Mouse (Mus musculus) hindbrain, embryonic 11.5 days (tissue): ENCODE measurements at regions not wholly inside any gene's neighbourhood (a gene's known extent, or its start where the extent isn't known, plus 50 kb on each side); places are given as distances from the start of the nearest gene placed in this dataset.
A peak's percentile ranks its signal among the peaks of the same experiment; 100 is the strongest.

Experiments
- ATAC-seq: fragments of 200-750 bp; cut with Nextera tagmentation; 2 replicates; pipeline ENCODE4 v1.8.0; 2017; ENCODE audit warnings: mild to moderate bottlenecking, moderate TSS enrichment, moderate library complexity; ENCODE audit not compliant: low FRiP score
- DNase-seq: peaks from one replicate; pipeline ENCODE4 v3.0.0-alpha.2; 2015; ENCODE audit warnings: low spot score
- H3K27ac ChIP-seq: fragments of 300-500 bp; sonication (generic); 2 replicates; pipeline ENCODE4 v1.5.1; 2014; ENCODE audit warnings: mild to moderate bottlenecking, low read depth, low read length
- H3K27me3 ChIP-seq: fragments of 300-500 bp; sonication (generic); 2 replicates; pipeline ENCODE4 v1.6.1; 2014; ENCODE audit warnings: mild to moderate bottlenecking, low read length, moderate library complexity, mixed read lengths; ENCODE audit not compliant: control insufficient read depth, insufficient read depth
- H3K36me3 ChIP-seq: fragments of 300-500 bp; sonication (generic); 2 replicates; pipeline ENCODE4 v1.6.1; 2014; ENCODE audit warnings: mild to moderate bottlenecking, low read length, moderate library complexity, mixed read lengths; ENCODE audit not compliant: control insufficient read depth, insufficient read depth
- H3K4me1 ChIP-seq: fragments of 300-500 bp; sonication (generic); replicated peaks from 2 replicates; pipeline ENCODE4 v1.6.1; 2014; ENCODE audit warnings: low read length, mixed read lengths; ENCODE audit not compliant: control insufficient read depth, insufficient read depth
- H3K4me2 ChIP-seq: fragments of 300-500 bp; sonication (generic); replicated peaks from 2 replicates; pipeline ENCODE4 v1.6.1; 2014; ENCODE audit warnings: mild to moderate bottlenecking, low read depth, low read length
- H3K4me3 ChIP-seq: fragments of 300-500 bp; sonication (generic); 2 replicates; pipeline ENCODE4 v1.5.1; 2014; ENCODE audit warnings: low read depth, low read length
- H3K9ac ChIP-seq: fragments of 300-500 bp; sonication (generic); 2 replicates; pipeline ENCODE4 v1.6.1; 2014; ENCODE audit warnings: low read depth, low read length
- H3K9me3 ChIP-seq: fragments of 300-500 bp; sonication (generic); 2 replicates; pipeline ENCODE4 v1.6.1; 2016; ENCODE audit warnings: low read length; ENCODE audit not compliant: control insufficient read depth
- WGBS: fragments of 180-500 bp; shearing (Covaris S2); extraction: QIAGEN DNeasy Blood & Tissue Kit; methylation state at CpG from one replicate; pipeline ENCODE4 v1.1.7; 2014; 5-methylcytosine and 5-hydroxymethylcytosine counted together

GRCm38 (mm10) chr5:133925184-133925900 lies 174.2 kb upstream of the Castor2 start:
- H3K27ac ChIP-seq, result peak overlapping the region; percentile 47; the same call in 1 of the 2 replicates
- H3K9ac ChIP-seq, result no peak overlapping the region
- ATAC-seq, result peak; percentile 53; the same call in 1 of the 2 replicates
- no peaks in the 10 kb centered on the region for H3K36me3 ChIP-seq
- no peaks in the 10 kb centered on the region for H3K27me3 ChIP-seq
- no peaks in the 10 kb centered on the region for H3K4me1 ChIP-seq
- no peak overlapping the region for H3K4me3 ChIP-seq
- peak; percentile 32 for DNase-seq
- H3K9me3 ChIP-seq, result no peaks in the 10 kb centered on the region; the same call in 1 of the 2 replicates
- no peak overlapping the region for H3K4me2 ChIP-seq
- 51% methylated on average over 5 of the region's 5 CpGs for WGBS

DNA sequence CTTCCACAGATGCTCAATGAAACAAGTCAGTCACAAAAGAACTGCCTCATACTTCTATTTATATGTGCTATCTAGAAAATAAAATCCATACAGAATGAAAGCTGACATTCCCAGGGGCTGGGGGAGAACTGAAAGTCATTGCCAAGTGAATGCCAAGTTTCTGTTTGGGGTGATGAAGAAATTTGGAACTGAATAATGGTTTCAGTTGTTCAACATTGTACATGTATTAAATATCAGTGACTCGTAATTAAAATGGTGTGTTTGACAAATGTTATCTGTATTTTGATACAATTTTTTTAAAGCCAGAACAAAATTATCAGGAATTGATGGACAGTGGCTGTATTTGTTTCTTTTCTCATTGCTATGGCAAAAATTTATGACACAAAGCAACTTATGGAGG lies 177.3 kb upstream of the Castor2 start:
- H3K4me2 ChIP-seq, result no peak overlapping the region
- H3K27ac ChIP-seq, result no peak overlapping the region
- ATAC-seq, result no peak
- H3K4me3 ChIP-seq, result no peak overlapping the region
- WGBS, result 88% methylated on average over 1 of the region's 1 CpGs
- H3K36me3 ChIP-seq, result no peaks in the 10 kb centered on the region
- no peaks in the 10 kb centered on the region for H3K27me3 ChIP-seq
- DNase-seq, result no peak
- H3K4me1 ChIP-seq, result no peaks in the 10 kb centered on the region
- H3K9ac ChIP-seq, result no peak overlapping the region
- H3K9me3 ChIP-seq, result no peaks in the 10 kb centered on the region; the same call in 1 of the 2 replicates

DNA sequence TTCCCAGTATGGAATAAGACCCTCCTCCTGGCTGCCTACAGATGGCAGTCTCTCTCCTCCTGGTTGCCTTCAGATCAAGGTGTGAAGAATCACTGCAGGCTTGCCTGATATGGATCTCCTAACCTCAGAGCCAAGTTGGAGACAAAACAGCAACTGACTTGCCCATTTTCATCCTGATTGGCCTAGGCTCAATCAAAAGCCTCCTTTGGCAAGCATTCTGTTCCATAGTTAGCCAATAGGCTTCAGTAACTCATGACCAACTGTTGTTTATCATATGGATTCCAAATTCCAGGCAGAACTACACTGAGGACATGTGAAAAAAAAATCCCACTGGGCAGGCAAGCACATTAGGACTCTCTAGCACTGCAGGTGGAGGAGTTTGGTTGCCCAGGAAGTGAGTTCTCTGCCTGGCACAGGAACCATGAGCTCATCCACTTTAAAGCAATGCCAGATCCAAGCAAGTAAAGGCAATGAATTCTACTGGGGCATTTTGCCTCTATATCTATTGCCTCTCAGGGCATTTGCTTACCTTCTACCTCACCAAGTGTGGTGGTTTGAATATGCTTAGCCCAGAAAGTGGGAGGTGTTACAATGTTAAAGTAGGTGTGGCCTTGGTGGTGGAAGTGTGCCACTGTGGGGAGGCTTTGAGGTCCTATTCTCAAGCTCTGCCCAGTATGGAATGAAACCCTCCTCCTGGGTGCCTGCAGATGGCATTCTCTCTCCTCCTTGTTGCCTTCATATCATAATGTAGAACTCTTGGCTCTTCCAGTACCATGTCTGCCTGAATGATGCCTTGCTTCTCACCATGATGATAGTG lies 183.6 kb upstream of the Castor2 start:
- no peak overlapping the region for H3K27ac ChIP-seq
- ATAC-seq (no peak), DNase-seq (no peak)
- H3K27me3 ChIP-seq, result no peaks in the 10 kb centered on the region
- no peak overlapping the region for H3K4me3 ChIP-seq
- H3K9ac ChIP-seq, result no peak overlapping the region
- no peaks in the 10 kb centered on the region for H3K36me3 ChIP-seq
- no peak overlapping the region for H3K4me2 ChIP-seq
- H3K4me1 ChIP-seq, result no peaks in the 10 kb centered on the region
- H3K9me3 ChIP-seq, result no peaks in the 10 kb centered on the region

- Histone ChIP-seq H3K9me3 (no peaks in the 10 kb centered on the region), H3K4me3 (no peak overlapping the region), H3K27me3 (no peaks in the 10 kb centered on the region), H3K4me1 (no peaks in the 10 kb centered on the region), H3K9ac (no peak overlapping the region), H3K27ac (no peak overlapping the region), H3K36me3 (no peaks in the 10 kb centered on the region), H3K4me2 (no peak overlapping the region)
- no peak for ATAC-seq
- 76% methylated on average over 3 of the region's 3 CpGs for WGBS
- DNase-seq, result no peak
Measured at GRCm38 (mm10) chr5:133907442-133907841, 192.1 kb upstream of the Castor2 start.

DNA sequence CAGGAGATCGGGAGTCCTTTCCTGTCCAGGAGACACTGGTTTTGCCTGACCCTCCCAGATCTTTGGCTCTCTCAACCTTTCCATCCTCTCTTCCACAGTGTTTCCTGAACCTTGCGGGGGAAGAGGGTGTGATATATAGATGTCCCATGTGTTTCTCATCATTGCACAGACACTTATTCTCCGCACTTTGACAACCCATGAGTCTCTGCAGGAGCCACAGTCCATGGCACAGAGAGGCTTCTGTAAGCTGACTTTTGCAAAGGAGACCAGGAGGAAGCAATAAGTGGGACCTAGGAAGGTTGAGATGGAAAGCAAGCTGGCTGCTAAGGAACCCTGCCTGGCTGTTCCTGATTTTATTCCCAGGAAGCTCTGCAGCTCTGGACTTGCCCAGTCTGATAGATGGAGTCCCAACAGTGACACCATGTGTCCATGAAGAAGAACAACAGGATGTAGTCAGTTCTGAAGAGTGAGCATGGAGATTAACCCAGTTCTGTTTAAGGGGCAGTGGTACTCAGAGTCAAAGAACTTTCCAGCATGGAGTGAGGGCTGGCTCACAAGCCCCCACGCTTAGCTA lies 201.4 kb upstream of the Castor2 start:
- ATAC-seq (no peak), DNase-seq (peak; percentile 45)
- WGBS, result 80% methylated on average over 4 of the region's 4 CpGs

GRCm38 (mm10) chr5:133890728-133891127 lies 208.8 kb upstream of the Castor2 start:
- H3K9ac ChIP-seq, result no peak overlapping the region
- no peaks in the 10 kb centered on the region for H3K9me3 ChIP-seq
- no peaks in the 10 kb centered on the region for H3K36me3 ChIP-seq
- 87% methylated on average over 3 of the region's 3 CpGs for WGBS
- DNase-seq, result no peak
- no peaks in the 10 kb centered on the region for H3K4me1 ChIP-seq
- no peak for ATAC-seq
- no peak overlapping the region for H3K4me3 ChIP-seq
- no peak overlapping the region for H3K4me2 ChIP-seq
- H3K27ac ChIP-seq, result no peak overlapping the region
- no peaks in the 10 kb centered on the region for H3K27me3 ChIP-seq

More for the DNA sequence above, 201.4 kb upstream of the Castor2 start:
- H3K9me3 ChIP-seq, result no peaks in the 10 kb centered on the region
- no peaks in the 10 kb centered on the region for H3K36me3 ChIP-seq
- no peaks in the 10 kb centered on the region for H3K4me1 ChIP-seq
- no peaks in the 10 kb centered on the region for H3K27me3 ChIP-seq
- no peak overlapping the region for H3K27ac ChIP-seq
- H3K9ac ChIP-seq, result no peak overlapping the region
- H3K4me3 ChIP-seq, result no peak overlapping the region
- H3K4me2 ChIP-seq, result no peak overlapping the region

DNA sequence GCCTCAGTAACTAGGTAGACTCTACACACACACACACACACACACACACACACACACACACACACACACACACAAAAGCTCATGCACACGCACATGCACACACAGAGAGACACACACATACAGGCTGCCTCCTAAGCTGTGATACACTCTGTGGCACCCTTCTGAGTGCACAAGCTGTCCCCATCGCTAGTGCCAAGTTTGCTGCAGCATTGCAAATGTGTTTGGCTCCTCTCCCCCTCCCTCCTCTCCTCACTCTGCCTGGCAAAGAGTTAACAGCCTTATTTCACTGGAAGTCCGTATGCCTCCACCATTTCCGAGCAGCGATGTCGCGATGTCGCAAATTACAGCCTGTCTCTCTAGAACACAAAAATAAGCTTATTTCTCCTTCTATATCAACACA lies 209.7 kb upstream of the Castor2 start:
- DNase-seq (no peak), ATAC-seq (no peak)
- Histone ChIP-seq H3K36me3 (no peaks in the 10 kb centered on the region), H3K27me3 (no peaks in the 10 kb centered on the region), H3K4me2 (no peak overlapping the region), H3K4me3 (no peak overlapping the region), H3K9me3 (no peaks in the 10 kb centered on the region), H3K9ac (no peak overlapping the region), H3K27ac (no peak overlapping the region), H3K4me1 (no peaks in the 10 kb centered on the region; the same call in 1 of the 2 replicates)
- 87% methylated on average over 8 of the region's 8 CpGs for WGBS

DNA sequence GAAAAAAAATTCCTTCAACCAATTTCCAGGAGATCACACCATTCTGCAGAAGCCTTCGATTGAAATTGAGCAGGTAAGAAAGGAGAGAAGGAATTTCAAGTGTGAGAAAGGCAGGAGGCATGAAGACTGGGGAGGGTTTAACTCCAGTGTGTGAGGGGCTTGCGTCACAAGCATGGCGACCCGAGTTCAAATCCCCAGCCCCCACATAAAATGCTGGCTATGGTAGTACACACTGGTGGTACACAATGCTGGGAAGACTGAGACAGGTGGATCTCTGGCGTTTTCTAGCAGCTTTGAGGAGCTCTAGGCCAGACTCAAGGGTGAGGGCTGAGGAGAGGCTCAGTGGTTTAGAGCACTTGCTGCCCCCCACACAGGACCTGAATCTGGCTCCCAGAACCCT lies 214.0 kb upstream of the Castor2 start:
- Histone ChIP-seq H3K4me1 (no peaks in the 10 kb centered on the region; the same call in 1 of the 2 replicates), H3K9ac (no peak overlapping the region), H3K27ac (0 out of 2 replicates have a peak overlapping the region, but pooled peaks have one; percentile 14), H3K9me3 (no peaks in the 10 kb centered on the region), H3K4me3 (no peak overlapping the region), H3K27me3 (no peaks in the 10 kb centered on the region), H3K4me2 (no peak overlapping the region), H3K36me3 (no peaks in the 10 kb centered on the region)
- 90% methylated on average over 5 of the region's 5 CpGs for WGBS
- ATAC-seq (no peak), DNase-seq (no peak)
